Mouse (Mus musculus) CD8-positive naive resting alpha-beta T cell, adult 2 months (primary cell): Measurements from ENCODE around the gene Gm42791.
A peak's percentile ranks its signal among the peaks of the same experiment; 100 is the strongest.

Source experiments
- DNase-seq, 2 experiments: peaks; one replicate each; pipeline ENCODE4 v3.0.0; 2022; ENCODE audit warnings: low read depth in 2 of 2, low spot score in 2 of 2

The Gm42791 gene

DNA sequence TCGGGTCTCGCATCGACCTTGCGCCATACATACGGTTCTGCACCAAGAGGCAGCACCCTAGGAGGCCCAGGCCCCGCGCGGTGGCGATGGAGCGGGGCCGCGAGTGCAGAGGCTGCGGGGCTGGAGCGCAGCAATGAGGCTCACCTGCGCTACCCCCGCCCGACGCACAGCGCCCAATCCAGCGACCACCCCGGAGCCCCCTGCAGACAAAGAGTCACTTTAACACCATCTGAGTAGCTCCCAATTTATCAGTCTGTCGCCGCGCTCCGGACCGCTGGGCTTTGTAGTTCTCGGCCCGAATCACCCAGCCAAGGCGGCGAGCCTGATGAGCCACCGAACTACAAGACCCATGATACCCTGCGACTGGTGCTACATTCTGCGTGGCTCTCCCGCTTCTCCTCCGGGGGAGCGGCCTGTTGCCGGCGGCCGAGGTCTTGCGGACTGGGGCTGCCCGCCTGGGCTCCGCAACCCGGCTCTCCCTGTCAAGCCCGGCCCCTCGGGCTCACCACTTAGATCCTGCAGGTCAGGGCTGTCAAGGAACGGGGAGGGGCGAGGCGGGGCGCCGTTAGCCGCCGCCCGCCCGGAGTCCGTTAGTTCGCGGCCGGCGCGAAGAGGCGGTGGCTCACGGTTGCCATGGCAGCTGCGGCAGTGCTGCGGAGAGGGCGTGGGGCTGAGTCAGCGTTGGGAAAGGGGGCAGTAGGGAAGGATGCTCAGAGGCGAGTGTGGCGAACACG lies 66.4 kb downstream of the Gm42791 start:
- DNase-seq, result peak; percentile 80 to 87

DNA sequence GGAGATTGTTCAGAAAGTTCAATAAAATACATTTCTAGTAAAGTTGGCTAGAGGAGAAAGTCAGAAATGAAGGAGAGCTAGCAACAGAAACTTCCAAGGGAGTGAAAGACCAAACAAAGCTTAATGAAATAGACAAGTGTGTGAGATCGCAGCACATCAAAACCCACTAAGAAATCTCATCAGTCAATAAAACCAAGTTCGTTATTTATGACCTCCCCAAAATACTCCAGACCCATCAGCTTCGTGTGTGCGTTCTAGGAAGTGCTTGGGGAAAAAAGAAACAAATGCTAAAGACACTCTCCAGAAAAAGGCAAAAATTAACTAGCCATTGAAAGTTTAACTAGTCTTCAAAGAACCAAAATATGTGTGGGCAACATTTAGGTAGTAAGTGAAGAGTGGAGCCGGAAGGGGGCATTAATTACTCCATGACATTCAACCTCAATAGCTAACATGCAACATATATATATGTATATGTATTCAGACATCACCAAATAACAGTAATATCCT lies 67.2 kb downstream of the Gm42791 start:
- DNase-seq, result no peak

DNA sequence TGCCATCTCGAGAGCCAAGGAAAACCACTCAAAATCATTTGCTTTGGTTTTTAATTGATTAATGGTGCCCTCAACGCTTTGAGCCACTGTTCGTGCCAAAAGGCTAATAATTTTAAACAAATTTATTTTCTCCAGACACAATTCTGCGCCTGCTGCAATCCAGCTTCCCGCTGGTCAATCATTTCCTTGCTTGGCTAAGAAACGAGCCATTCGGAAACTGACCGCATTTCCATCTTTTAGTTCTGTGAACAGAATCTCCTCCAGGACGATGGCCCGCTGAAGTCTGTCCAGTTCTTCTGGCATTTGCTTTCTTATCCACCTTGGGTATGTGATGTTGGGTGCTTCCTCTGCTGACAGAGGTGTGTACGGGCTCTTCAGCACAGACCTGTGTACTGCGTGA lies 70.4 kb downstream of the Gm42791 start:
- DNase-seq, result no peak

DNA sequence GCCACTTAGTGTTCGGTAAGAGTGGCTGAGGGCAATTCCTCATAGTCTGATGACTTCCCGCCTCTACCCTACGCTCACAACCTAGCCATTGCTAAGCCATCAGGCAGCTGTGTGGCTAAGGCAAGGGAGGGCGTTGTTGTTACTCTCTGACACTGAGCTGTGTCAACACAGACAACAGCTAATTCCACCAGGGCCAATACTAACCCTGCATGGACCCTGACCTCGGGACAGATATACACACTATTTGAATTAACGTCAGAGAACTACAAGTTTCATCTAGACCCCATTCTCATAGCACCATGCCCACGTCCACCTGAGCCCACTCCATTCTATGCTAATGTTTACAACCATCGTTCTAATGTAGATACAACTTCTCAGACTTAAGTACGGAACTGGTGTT lies 70.9 kb downstream of the Gm42791 start:
- DNase-seq, result no peak

DNA sequence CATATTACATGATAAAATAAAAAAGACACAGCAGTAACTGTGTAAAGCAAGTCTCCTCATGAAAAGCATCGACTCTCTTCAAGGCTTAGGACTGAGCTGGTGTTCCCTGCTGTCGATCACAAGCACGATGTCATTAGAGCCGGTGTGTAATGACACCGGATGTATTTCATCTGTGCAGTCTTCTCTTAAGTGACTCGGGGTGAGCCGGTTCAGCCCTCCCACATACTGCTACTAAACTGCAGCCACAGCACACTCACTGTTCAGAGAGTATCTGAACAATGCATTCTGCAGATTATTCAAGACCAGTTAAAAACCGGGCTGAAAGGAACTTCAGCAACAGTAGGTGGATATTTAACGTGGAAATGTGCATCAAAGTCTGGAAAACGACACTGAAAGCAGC lies 71.5 kb downstream of the Gm42791 start:
- no peak for DNase-seq

DNA sequence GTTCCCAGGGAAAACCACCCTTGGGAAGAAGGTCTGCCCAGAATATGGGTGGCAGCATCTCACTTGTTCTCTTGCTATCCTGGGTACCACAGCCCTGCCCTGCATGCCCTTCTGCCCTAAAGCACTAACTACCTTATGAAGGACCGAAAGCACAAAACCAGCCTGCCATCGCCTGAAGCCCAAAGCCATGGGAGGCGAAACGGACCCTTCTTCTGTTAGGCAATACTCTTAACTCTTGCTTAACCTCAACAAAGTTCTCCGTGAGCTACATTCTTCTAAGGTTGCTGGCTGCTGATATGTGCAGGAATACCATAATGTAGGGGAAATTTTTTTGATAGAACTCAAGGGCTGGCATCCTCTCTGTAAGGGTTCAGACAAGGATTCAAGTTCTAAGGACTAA lies 72.2 kb downstream of the Gm42791 start:
- DNase-seq, result no peak

DNA sequence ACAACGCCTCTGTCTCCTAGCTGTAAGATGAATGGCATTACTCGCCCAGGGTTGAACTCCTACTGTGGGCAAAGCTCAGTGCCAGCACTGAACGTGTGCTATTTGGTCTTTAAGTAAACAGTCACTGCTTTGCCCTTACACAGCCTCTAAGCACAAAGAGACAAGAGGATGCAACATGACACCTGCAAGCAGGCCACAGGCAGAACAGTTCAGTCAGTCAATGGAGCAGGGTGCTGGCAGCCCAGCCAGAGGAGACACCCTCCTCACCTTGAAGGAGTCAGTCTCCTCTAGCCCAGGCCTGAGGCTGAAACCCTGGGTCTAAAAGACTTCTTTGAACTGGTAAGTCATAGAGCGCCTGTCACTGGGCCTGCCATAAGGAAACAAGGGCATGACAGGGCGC lies 76.9 kb downstream of the Gm42791 start:
- DNase-seq, result no peak

DNA sequence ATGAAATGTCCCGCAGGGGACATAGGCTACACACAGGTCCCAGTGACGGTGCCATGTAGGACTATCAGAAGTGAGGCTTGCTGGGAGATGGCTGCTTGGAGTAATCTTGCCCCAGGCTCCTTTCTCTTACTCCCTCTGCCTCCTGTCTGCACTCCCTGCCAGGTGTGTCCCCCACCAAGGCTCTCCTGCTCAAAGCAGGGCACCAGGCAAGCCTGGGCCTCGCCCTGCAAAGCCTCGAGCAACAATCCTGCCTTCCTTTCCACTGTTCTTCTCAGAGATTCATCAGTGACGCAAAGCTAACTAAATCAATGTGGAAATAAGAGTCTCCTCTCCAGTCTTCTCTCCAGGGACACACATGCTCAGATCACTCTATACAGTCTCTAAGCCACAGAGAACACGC lies 78.2 kb downstream of the Gm42791 start:
- no peak for DNase-seq

DNA sequence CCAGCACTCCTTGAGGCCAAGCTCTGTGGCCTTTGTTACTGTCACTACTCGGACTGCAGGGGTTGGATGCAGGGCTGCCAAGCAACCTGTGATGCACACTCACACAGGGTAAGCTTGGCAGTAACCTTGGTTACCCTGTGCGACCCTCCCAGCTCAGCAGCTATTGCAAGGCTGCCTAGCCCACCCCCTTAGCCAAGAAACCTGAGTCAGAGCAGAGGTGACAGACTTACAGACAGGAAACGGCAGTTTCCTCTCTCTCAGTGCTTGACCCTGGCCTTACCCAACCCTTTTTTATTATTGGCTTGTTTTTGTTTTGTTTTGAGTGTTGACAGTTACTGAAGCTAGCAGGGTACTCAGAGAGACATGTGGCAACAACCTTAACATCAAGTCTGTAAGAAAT lies 82.7 kb downstream of the Gm42791 start:
- no peak for DNase-seq

DNA sequence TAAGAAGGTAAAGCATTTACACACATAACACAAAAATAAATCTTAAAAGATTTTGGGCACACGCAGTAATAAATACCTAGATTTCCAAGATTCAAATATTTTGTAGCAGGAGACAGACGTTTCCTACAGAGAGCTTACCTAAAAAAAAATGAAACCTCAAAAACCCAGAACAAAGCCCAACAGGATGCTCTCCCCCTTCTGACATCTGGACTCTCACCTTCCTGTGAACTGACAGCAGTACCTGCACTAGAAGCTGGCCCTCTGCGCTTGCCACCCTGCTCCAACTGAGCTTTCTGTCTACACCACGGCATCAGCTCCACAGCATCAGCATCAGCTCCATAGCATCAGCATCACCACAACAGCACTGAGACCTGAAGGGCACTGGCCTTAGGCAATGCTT lies 84.9 kb downstream of the Gm42791 start:
- DNase-seq, result no peak

DNA sequence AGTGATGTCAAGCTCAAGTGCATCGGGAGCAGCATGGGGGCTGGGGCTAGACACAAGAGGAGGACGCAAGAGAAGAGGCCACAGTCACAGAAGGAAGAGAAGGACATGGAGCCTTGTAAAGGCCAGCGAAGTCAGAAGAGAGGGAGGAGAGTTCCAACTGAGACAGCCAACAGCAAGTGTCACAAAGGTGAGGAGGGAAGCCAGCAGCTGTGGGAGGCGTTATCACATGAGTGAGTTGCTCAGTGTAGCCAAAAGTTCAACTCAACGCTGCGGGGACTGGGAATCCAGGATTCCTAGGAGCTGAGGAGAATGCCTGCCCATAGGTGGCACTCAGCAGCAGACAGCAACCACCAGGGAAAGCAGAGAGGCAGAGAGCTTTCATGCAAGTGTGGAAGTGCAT lies 85.5 kb downstream of the Gm42791 start:
- no peak for DNase-seq

DNA sequence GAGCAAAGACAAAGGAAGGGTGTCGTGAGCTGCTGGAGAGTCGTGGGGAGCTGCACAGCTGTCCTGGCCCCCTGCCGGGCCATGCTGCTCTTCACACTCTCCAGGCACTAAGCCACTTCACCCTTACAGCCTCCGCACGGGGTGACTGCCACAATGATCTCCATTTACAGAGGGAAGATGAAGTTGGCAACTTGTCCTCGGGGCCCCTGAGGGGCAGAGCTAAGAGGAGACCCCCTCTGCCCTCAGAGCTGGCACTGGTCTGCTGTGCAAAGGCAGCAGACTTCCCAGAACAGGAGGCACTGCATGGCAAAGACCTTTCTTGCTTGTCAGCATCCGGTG lies 85.9 kb downstream of the Gm42791 start:
- no peak for DNase-seq

DNA sequence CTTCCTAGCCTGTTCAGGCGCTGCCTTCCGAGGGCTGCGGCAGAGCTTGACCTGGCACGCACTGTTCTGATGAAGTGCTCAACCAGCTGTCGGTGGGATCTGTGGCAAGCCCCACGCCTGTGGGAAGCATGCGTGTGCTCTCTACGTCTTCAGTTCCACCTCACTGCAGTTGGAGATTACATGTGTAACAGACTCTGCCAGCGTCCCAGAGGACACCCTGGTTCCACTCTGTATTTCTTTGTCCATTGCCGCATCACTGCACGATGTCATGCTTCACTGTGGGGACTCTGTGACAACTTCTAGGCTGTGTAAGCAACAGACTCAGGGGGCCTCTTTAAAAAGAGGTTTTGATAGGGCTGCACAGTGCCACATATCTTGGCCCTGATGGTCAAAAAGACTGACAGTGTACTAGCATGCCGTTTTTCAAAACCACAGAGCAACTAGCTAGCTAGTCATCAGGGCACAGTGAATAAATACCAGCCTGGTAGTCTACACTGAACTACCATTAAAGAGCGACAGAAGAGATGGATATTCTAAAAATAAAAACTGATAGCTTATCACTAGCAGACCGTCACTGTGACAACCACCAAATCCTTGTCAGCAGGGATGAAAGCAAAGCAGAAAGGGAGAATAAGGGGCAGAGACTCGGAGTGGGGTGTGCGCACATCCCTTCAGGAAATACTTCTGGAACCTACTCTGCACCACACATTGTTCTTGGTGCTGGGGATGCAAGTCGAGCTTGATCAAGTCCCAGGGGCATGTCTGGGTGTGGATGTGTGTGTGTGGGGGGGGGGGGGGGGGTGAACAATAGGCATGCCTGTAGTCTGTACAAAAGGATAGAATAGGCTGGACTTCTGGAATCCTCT lies 86.5 kb downstream of the Gm42791 start:
- DNase-seq, result no peak

DNA sequence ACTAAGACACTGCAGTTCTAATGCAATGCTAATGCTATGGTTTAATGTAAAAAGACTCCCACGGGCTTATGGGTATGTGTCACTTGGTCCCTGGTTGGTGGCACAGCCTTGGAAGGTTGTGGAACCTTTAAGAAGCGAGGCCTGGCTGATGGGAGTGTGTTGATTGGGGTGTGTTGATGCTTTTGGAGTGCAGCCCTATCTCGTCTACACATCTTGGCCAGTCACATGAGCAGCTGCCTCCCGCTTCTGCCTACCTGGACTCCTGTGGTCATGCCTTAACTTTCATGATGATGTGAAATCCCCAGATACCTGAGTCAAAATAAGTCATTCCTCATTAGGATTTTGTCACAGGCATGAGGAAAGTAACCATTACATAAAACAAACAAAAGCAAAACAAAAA lies 88.6 kb downstream of the Gm42791 start:
- no peak for DNase-seq

DNA sequence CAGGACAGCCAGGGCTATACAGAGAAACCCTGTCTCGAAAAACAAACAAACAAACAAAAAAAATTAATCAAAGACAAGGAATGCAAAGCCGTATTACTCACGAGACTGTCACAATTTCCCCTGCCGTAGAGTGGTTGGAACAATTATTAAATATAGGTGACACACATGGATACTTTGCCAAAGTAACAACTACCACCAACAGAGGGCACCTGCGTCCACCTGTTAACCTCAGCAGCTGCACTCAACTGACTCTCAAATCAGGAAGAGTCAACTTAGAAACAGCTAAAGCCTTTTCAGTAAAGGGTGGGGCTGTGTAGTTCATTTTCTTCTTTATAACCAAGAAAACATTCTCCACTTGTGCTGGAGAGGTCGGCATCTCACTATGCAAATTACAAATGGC lies 90.1 kb downstream of the Gm42791 start:
- DNase-seq, result peak; percentile 30 to 56

DNA sequence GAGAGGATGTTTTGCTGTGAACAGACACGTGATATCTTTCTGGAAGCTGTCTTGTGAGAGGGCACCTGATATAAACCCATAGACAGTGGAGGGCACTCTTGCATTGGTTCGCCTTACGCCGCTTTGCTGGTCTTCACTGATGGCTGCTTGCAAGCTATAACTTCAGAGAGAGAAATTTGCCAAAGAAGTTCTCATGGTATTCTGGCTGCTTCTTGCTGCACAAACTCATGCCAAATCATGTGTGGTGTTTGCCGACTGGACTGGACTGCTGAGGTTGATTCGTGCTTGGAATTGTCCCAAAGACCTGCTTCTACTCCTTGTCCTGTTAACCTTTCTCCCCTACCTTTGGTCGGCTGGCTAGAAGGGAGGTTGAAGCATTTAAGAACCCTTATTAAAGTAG lies 95.6 kb downstream of the Gm42791 start:
- DNase-seq, result no peak

DNA sequence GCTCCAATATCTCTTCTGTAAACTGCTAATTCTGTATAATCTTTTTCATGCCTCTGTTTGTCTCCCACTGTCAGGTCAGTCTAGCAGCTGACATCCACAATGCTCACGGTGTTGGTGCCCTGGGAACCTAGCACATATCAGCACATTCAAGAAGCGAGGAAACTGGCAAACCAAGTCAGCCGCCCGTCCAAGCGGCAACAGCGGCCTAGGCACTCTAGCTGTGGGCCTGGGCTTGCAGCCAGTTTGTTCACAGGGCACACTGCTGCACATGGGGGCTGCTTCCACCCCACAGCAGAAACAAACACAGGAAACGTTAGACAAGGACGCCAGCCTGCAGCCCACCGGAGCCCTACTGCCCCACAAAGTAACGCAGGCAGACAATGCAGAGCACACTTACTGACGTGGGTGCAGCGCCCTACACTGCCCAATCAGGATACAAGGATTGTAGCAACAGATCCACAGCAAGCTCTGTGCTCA lies 97.0 kb downstream of the Gm42791 start:
- no peak for DNase-seq

DNA sequence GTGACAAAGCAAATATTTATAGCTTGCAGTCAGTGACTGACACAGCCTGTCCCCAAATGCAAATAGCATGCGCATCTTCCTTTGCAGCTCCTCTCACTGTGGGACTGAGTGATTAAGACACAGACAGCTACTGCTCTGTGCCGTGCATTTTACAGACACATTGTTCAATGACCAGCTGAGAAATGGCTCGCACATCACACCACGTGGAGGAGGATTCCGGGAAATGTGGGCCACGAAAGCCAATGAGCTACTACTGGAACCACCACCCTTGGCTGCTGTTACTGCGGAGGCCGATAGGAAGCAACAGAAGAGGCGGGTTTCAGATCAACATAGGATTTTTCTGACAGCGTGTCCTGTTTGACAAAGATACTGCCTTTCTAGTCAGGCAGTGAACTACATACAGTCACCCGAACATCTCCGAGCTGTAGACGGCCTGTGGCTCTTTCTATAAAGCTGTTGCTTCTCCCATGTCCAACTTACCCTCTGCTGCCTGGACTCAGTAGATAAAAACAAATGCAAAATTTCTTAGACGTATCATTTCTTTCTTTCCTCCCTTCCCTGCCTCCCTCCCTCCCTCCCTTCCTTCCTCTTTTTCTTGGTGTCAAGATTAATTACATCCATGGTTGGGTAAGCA lies 97.8 kb downstream of the Gm42791 start:
- DNase-seq, result no peak

DNA sequence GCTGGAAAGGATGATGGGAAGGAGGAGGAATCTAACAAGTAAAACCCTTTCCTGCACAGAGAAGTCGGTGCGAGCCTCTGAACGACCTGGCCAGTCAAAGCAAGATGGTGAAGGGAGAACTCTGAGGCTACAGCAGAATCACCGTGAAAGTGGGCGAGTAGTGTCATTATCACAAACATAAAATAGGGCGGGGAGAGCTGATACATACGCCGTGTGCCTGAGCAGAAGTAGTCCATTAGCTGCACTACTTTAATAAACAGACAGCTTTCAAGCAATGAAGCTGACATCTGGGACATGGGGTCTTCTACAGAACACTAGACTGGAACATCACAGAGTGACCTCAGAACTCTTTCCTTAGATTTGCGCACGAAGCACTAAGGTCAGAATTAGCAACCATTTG lies 98.4 kb downstream of the Gm42791 start:
- DNase-seq, result no peak

DNA sequence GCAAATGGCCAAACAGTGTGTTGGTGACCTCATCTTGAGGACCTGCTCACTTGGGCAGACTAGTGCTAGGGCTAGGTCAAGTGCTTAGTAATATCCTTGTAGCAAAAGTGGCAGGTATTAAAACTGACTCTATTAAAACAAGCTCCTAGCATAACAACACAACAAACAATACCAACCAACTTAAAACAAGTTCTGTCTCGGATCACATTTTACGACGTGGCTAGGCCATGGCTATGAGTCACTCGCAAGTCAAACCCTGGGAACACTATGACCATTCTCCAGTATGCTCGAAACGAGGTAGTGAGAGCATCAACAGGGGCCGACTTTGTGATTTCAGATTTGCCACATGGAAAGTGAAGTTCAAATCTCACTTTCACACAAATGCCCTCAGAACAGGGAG lies 99.1 kb downstream of the Gm42791 start:
- DNase-seq, result no peak

DNA sequence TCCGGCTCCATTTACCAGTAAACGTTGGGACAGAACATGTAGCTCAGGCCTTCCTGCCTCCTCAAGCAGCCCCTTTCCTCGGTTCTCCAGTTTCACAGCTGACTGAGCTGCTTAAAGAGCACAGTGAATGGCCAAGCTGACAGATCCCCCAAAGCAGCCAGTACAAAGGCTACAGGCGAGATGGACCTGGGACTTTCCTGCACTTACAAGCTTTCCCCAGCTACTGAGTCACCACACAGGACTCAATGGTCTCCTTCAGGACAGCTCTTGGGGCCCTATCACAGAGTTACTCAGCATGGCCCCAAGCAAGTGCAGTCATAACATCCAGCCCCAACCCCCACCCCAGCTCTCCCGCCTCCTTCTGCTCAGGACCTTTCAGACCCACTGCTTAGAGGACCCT lies 99.9 kb downstream of the Gm42791 start:
- no peak for DNase-seq

DNA sequence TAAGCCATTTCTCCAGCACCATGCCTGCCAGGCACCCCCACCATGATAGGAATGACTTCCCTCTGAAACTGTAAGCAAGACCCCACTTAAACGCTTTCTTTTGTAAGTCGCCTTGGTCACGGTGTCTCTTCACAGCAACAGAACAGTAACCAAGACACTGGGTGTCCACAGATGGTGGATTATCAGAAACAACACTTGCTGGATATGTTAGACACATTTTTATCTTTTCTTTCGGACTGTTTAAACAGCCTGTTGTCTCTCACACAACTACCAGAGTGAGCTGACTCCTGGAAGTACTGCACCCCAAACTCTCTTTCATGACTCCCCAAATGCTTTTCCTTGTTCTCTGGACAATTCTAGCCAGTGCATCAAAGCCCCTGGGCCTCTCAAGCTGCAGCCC lies 104.7 kb downstream of the Gm42791 start:
- DNase-seq, result no peak
